Mouse (Mus musculus) testis, adult 2 months (tissue): ENCODE measurements around the gene Asb16.

Experiments
- CTCF ChIP-seq: fragments of 200-500 bp; IDR thresholded peaks from 2 replicates; pipeline ENCODE4 v1.5.1; 2012; ENCODE audit warnings: low read depth, mild to moderate bottlenecking, inconsistent platforms, low read length, moderate library complexity; ENCODE audit not compliant: control insufficient read depth, insufficient read depth, insufficient replicate concordance
- POLR2A ChIP-seq: fragments of 200-500 bp; IDR thresholded peaks from 2 replicates; pipeline ENCODE4 v1.6.1; 2012; ENCODE audit warnings: low read depth, mild to moderate bottlenecking, inconsistent platforms, low read length, moderate library complexity; ENCODE audit not compliant: control insufficient read depth

DNA sequence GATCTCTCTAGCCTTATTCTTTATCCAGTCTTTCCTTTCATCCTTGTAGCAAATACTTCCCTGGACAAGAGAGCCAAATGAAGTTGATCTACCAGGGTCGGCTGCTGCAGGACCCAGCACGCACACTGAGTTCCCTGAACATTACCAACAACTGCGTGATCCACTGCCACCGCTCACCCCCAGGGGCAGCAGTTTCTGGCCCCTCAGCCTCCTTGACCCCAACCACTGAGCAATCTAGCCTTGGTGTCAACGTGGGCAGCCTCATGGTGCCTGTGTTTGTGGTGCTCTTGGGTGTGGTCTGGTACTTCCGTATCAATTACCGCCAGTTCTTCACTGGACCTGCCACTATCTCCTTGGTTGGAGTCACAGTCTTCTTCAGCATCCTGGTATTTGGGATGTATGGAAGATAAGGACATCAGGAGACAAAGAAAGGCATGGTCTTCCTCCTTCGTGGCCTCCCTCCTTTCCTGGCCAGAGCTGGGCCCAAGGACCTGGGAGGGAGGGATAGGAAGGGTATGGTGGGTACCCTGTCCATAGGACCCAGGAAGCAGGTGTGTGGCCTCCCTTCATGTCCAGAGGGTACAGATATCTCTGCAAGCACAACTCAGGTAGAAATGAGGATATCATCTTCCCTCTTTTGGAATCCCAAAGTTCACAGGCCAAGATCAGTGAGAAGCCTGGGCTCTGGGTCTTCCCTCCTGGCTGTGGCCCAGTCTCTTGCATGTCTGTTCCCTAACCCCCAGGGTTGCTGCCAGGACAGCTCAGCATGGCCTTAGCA, 19.7 kb downstream of the Asb16 start:
- TF ChIP-seq POLR2A = no peak
- TF ChIP-seq CTCF = no peak
